In the genomic region with DNA sequence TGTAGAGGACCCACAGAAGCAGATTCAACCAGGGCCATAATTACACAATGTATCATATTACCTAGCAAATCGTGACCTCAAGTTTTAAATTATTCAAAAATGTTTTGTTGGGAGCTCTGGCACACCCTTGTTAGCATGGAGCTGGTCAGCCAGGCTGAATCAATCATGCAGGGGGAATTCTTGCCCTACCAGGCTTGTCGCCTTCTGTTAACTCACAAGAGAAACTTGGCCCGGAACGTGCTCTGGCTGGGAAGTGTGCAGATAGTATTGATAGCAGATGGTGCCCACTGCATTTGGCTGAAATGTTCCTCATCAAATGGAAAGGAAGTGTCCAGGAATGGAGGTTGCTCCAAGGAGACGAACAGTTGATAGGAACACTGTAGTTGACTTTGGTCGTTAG, we compare ENCODE assay signal across 14 mouse cellular contexts.
A peak's percentile ranks its signal among the peaks of the same experiment; 100 is the strongest.
DNase-seq lines count a peak whose midpoint lies in the region; ATAC-seq lines count a peak whose summit lies in the region.
"Had no signal": no experiment of that assay in that cellular context is flagged by ENCODE, and none has a peak within 500 bp of the region (broad histone marks: within the 10 kb centered on the region; RNA-seq: fewer than 3 reads in every experiment).

No protein-coding gene starts in this region.

- no peak overlapping the region for H3K27ac ChIP-seq in hindbrain, embryonic 13.5 days
- no peak overlapping the region for H3K27ac ChIP-seq in hindbrain, embryonic 11.5 days (ENCODE audit: low read depth, low read length)
- H3K27ac ChIP-seq in midbrain, embryonic 16.5 days (ENCODE audit: low read length): no peak overlapping the region
- no peak overlapping the region for H3K27ac ChIP-seq in midbrain, embryonic 11.5 days (ENCODE audit: low read depth, low read length)
- H3K27ac ChIP-seq: neural tube, embryonic 15.5 days; stomach, postnatal 0 days had no signal

- H3K9ac ChIP-seq in hindbrain, embryonic 13.5 days: no peak overlapping the region
- H3K9ac ChIP-seq in hindbrain, embryonic 11.5 days (ENCODE audit: low read depth, low read length): no peak overlapping the region
- H3K9ac ChIP-seq in midbrain, embryonic 16.5 days (ENCODE audit: low read depth, low read length): no peak overlapping the region
- no peak overlapping the region for H3K9ac ChIP-seq in midbrain, embryonic 11.5 days (ENCODE audit: low read length)
- H3K9ac ChIP-seq: neural tube, embryonic 15.5 days had no signal

- no peak overlapping the region for H3K4me2 ChIP-seq in hindbrain, embryonic 13.5 days
- no peak overlapping the region for H3K4me2 ChIP-seq in hindbrain, embryonic 11.5 days (replicated peaks; ENCODE audit: low read depth, low read length)
- no peak overlapping the region for H3K4me2 ChIP-seq in midbrain, embryonic 16.5 days (ENCODE audit: low read length)
- H3K4me2 ChIP-seq in midbrain, embryonic 11.5 days: no peak overlapping the region
- H3K4me2 ChIP-seq: neural tube, embryonic 15.5 days had no signal

- no peaks in the 10 kb centered on the region for H3K36me3 ChIP-seq in hindbrain, embryonic 13.5 days
- H3K36me3 ChIP-seq in hindbrain, embryonic 11.5 days (ENCODE audit: control insufficient read depth, insufficient read depth, low read length): no peaks in the 10 kb centered on the region
- no peaks in the 10 kb centered on the region for H3K36me3 ChIP-seq in midbrain, embryonic 16.5 days (ENCODE audit: control insufficient read depth, insufficient read depth, low read length)
- no peaks in the 10 kb centered on the region for H3K36me3 ChIP-seq in midbrain, embryonic 11.5 days (ENCODE audit: control insufficient read depth, insufficient read depth, low read length)
- H3K36me3 ChIP-seq: neural tube, embryonic 15.5 days had no signal

- H3K27me3 ChIP-seq in hindbrain, embryonic 13.5 days: no peaks in the 10 kb centered on the region
- no peaks in the 10 kb centered on the region for H3K27me3 ChIP-seq in hindbrain, embryonic 11.5 days (ENCODE audit: control insufficient read depth, insufficient read depth, low read length)
- no peaks in the 10 kb centered on the region for H3K27me3 ChIP-seq in midbrain, embryonic 16.5 days (ENCODE audit: control insufficient read depth, insufficient read depth, low read depth, low read length)
- H3K27me3 ChIP-seq in midbrain, embryonic 11.5 days (ENCODE audit: control insufficient read depth, insufficient read depth, low read length): no peaks in the 10 kb centered on the region

- peaks cover 9% of the 10 kb centered on the region; the same call in 1 of the 2 replicates for H3K4me1 ChIP-seq in hindbrain, embryonic 13.5 days (replicated peaks)
- no peaks in the 10 kb centered on the region for H3K4me1 ChIP-seq in hindbrain, embryonic 11.5 days (replicated peaks; ENCODE audit: control insufficient read depth, insufficient read depth, low read length)
- peaks cover 8% of the 10 kb centered on the region for H3K4me1 ChIP-seq in midbrain, embryonic 16.5 days (ENCODE audit: control insufficient read depth, insufficient read depth, low read length)
- H3K4me1 ChIP-seq in midbrain, embryonic 11.5 days (ENCODE audit: control insufficient read depth, insufficient read depth, low read length): peaks cover 8% of the 10 kb centered on the region; the same call in 1 of the 2 replicates

- peak; percentile 36; the same call in 1 of the 2 replicates for ATAC-seq in hindbrain, embryonic 13.5 days (ENCODE audit: low FRiP score)
- ATAC-seq in hindbrain, embryonic 11.5 days (ENCODE audit: low FRiP score): no peak
- peak; percentile 26; the same call in 1 of the 2 replicates for ATAC-seq in midbrain, embryonic 16.5 days
- ATAC-seq in midbrain, embryonic 11.5 days (ENCODE audit: low FRiP score): no peak
- ATAC-seq in monocyte, adult 5-6 weeks (replicated peaks; ENCODE audit: insufficient number of reproducible peaks, low FRiP score, low TSS enrichment, poor library complexity, severe bottlenecking): no peak
- ATAC-seq: activated CD4-positive, CD25-positive, alpha-beta regulatory T cell, adult 4 months had no signal

- peak; percentile 11 for DNase-seq in adrenal gland, postnatal 10 days
- no peak for DNase-seq in adrenal gland, adult 8-10 months
- no peak for DNase-seq in hindbrain, embryonic 11.5 days (ENCODE audit: low spot score)
- no peak for DNase-seq in midbrain, embryonic 11.5 days (ENCODE audit: low spot score, missing footprints)
- DNase-seq in right cerebral cortex, postnatal 14 days: no peak
- DNase-seq: heart, adult 18-20 months; heart, postnatal 36 days; right cerebral cortex, postnatal 4 days had no signal

- 62% methylated on average over 6 of the region's 6 CpGs for WGBS in hindbrain, embryonic 13.5 days
- 68% methylated on average over 6 of the region's 6 CpGs for WGBS in hindbrain, embryonic 11.5 days
- WGBS in midbrain, embryonic 16.5 days: 62% methylated on average over 6 of the region's 6 CpGs
- 70% methylated on average over 6 of the region's 6 CpGs for WGBS in midbrain, embryonic 11.5 days

- H3K4me3 ChIP-seq in hindbrain, embryonic 13.5 days: no peak overlapping the region
- no peak overlapping the region for H3K4me3 ChIP-seq in hindbrain, embryonic 11.5 days (ENCODE audit: low read depth, low read length)
- H3K4me3 ChIP-seq in midbrain, embryonic 16.5 days (ENCODE audit: low read depth, low read length): no peak overlapping the region
- H3K4me3 ChIP-seq in midbrain, embryonic 11.5 days (ENCODE audit: low read depth, low read length): no peak overlapping the region
- H3K4me3 ChIP-seq: neural tube, embryonic 15.5 days had no signal

- H3K9me3 ChIP-seq in hindbrain, embryonic 13.5 days: no peaks in the 10 kb centered on the region
- H3K9me3 ChIP-seq in hindbrain, embryonic 11.5 days (ENCODE audit: control insufficient read depth, low read length): no peaks in the 10 kb centered on the region
- no peaks in the 10 kb centered on the region for H3K9me3 ChIP-seq in midbrain, embryonic 16.5 days (replicated peaks; ENCODE audit: control insufficient read depth, low read length, poor library complexity, severe bottlenecking)
- H3K9me3 ChIP-seq in midbrain, embryonic 11.5 days (ENCODE audit: control insufficient read depth, low read length): no peaks in the 10 kb centered on the region
- H3K9me3 ChIP-seq: neural tube, embryonic 15.5 days had no signal

Comparison
In these comparisons a context has a peak if more than half of its experiments do, and no peak if none do; other contexts are left out.
1. ATAC-seq: peak in hindbrain, embryonic 13.5 days (single experiment) and midbrain, embryonic 16.5 days (single experiment); none in hindbrain, embryonic 11.5 days (single experiment), midbrain, embryonic 11.5 days (single experiment) and monocyte, adult 5-6 weeks (single experiment).